Mouse (Mus musculus): ENCODE data around the gene Btbd35f28.
"Not testable (repeated sequence)": the region's sequence is repeated elsewhere in the genome, so short reads cannot be mapped to it uniquely, and the experiment has no call there.

Btbd35f28 gene

GRCm38 (mm10) chrX:4196276-4196675 lies at the start of gene Btbd35f28:
Gene Btbd35f28, plus strand, starts transcription at chrX:4196576.
- not testable (repeated sequence) for DNase-seq
